Mouse (Mus musculus): ENCODE measurements around the gene Prss41. TPM values are rescaled to one million over a fixed set of nuclear protein-coding genes. Genes with fewer than 3 reads are reported as not detected.

The Prss41 gene
- polyA plus RNA-seq, 1 experiment: 0.28 TPM

- H3K27me3 ChIP-seq (replicated peaks): no peaks in the 10 kb centered on the region
- TF ChIP-seq GATA1 (IDR thresholded peaks at IDR 0.05; ENCODE audit: borderline replicate concordance, low read length) (no peak), FLI1 (IDR thresholded peaks at IDR 0.05; ENCODE audit: low read length) (no peak)
- H3K4me3 ChIP-seq (replicated peaks): no peak overlapping the region
- H3K36me3 ChIP-seq (replicated peaks; ENCODE audit: low read length): peaks cover 74% of the 10 kb centered on the region
- H3K9me3 ChIP-seq: no peaks in the 10 kb centered on the region
- H3K4me1 ChIP-seq: peaks cover 27% of the 10 kb centered on the region
Observed at GRCm38 (mm10) chr17:23807918-23808317, 36.1 kb downstream of the Prss41 start.

- H3K36me3 ChIP-seq (replicated peaks; ENCODE audit: low read length): peaks cover 63% of the 10 kb centered on the region
- H3K4me3 ChIP-seq (replicated peaks): peak overlapping the region; percentile 72
- H3K9me3 ChIP-seq: no peaks in the 10 kb centered on the region
- no peaks in the 10 kb centered on the region for H3K27me3 ChIP-seq (replicated peaks)
- no peak for TF ChIP-seq GATA1 (IDR thresholded peaks at IDR 0.05; ENCODE audit: borderline replicate concordance, low read length)
- no peak for TF ChIP-seq FLI1 (IDR thresholded peaks at IDR 0.05; ENCODE audit: low read length)
- H3K4me1 ChIP-seq: peaks cover 27% of the 10 kb centered on the region
Observed at GRCm38 (mm10) chr17:23806867-23807266, 37.1 kb downstream of the Prss41 start.

- TF ChIP-seq GATA1 (IDR thresholded peaks at IDR 0.05; ENCODE audit: borderline replicate concordance, low read length) (no peak), FLI1 (IDR thresholded peaks at IDR 0.05; ENCODE audit: low read length) (no peak)
- H3K27me3 ChIP-seq (replicated peaks): no peaks in the 10 kb centered on the region
- no peaks in the 10 kb centered on the region for H3K9me3 ChIP-seq
- peak overlapping the region; percentile 95 for H3K4me3 ChIP-seq (replicated peaks)
- peaks cover 31% of the 10 kb centered on the region for H3K4me1 ChIP-seq
- H3K36me3 ChIP-seq (replicated peaks; ENCODE audit: low read length): peaks cover 40% of the 10 kb centered on the region
Observed at GRCm38 (mm10) chr17:23804426-23805085, 39.4 kb downstream of the Prss41 start.

DNA sequence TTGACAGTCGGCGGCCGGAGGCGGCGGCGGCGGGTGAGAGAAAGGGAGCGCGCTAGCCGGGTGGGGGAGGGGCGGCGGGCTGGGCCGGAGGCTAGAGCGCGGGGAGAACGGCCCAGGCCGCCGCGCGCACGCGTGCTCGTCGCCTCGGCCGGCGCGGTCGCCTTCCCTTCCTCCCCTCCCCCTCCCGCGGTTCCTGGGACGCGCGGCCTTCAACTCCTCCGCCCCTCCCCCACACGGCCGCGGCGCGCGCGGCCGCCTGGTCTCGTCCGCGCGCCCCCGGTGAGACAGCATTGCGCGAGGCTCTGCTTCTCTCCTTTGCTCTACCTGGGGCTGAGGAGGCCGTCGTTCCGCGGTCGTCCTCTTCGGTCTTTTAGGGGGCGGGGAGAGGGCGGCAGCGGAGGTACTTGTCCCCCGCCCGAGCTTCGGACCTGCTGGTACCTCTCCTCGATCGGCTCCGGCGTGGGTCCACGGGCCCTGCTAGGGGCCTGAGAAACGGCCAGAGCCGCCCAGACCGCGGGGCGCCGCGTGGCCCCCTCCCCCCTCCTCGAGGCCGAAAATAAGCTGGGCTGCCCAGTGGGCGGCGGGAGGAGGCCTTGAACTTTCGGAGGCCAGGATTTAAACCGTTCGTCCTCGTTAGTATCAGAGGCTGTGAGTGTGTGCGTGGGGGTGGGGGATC is 40.5 kb downstream of the Prss41 start:
- TF ChIP-seq GATA1 (IDR thresholded peaks at IDR 0.05; ENCODE audit: borderline replicate concordance, low read length) (no peak), FLI1 (IDR thresholded peaks at IDR 0.05; ENCODE audit: low read length) (no peak)
- Histone ChIP-seq H3K27me3 (replicated peaks) (no peaks in the 10 kb centered on the region), H3K4me1 (peaks cover 36% of the 10 kb centered on the region), H3K9me3 (no peaks in the 10 kb centered on the region), H3K36me3 (replicated peaks; ENCODE audit: low read length) (peaks cover 30% of the 10 kb centered on the region), H3K4me3 (replicated peaks) (peak overlapping the region; percentile 95)

DNA sequence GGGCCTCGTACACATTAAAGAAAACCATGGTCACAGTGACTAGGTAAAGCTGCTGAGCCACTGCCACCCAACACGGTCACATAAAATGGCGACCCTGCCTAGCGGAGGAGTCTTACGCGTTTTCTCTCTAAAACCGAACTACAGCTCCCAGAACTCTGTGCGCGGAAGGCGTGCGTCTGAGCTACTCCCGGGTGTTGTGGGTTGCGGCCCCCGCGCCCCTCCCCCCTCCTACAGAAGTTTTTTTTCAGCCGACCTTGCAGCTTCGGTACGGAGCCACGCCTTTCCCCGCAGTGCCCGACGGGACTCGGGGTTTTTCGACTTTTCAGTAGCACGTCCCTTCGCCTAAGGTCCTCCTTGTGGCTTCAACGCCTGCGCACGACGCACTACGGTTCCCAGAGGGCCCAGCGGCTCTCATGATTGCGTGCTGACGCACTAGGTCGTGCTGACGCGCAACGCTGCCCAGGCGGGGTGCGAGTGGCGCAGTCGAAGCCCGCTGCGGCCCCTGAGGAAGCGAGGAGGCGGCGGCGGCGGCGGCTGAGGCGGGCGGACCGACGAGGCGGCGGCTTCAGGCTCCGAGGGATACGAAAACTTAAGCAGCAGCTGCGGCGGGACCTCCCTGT is 41.1 kb downstream of the Prss41 start:
- Histone ChIP-seq H3K36me3 (replicated peaks; ENCODE audit: low read length) (peaks cover 23% of the 10 kb centered on the region), H3K4me3 (replicated peaks) (peak overlapping the region; percentile 95), H3K27me3 (replicated peaks) (no peaks in the 10 kb centered on the region), H3K9me3 (no peaks in the 10 kb centered on the region), H3K4me1 (peaks cover 41% of the 10 kb centered on the region)
- TF ChIP-seq GATA1 (IDR thresholded peaks at IDR 0.05; ENCODE audit: borderline replicate concordance, low read length): no peak
- no peak for TF ChIP-seq FLI1 (IDR thresholded peaks at IDR 0.05; ENCODE audit: low read length)

GRCm38 (mm10) chr17:23801627-23802026 is 42.3 kb downstream of the Prss41 start:
- TF ChIP-seq GATA1 (IDR thresholded peaks at IDR 0.05; ENCODE audit: borderline replicate concordance, low read length) (no peak), FLI1 (IDR thresholded peaks at IDR 0.05; ENCODE audit: low read length) (no peak)
- H3K4me1 ChIP-seq: peaks cover 39% of the 10 kb centered on the region
- H3K36me3 ChIP-seq (replicated peaks; ENCODE audit: low read length): peaks cover 11% of the 10 kb centered on the region
- H3K27me3 ChIP-seq (replicated peaks): no peaks in the 10 kb centered on the region
- no peaks in the 10 kb centered on the region for H3K9me3 ChIP-seq
- H3K4me3 ChIP-seq (replicated peaks): peak overlapping the region; percentile 62

- H3K27me3 ChIP-seq (replicated peaks): no peaks in the 10 kb centered on the region
- peaks cover 28% of the 10 kb centered on the region for H3K4me1 ChIP-seq
- H3K9me3 ChIP-seq: no peaks in the 10 kb centered on the region
- TF ChIP-seq GATA1 (IDR thresholded peaks at IDR 0.05; ENCODE audit: borderline replicate concordance, low read length) (no peak), FLI1 (IDR thresholded peaks at IDR 0.05; ENCODE audit: low read length) (no peak)
- H3K36me3 ChIP-seq (replicated peaks; ENCODE audit: low read length): no peaks in the 10 kb centered on the region
- no peak overlapping the region for H3K4me3 ChIP-seq (replicated peaks)
Observed at GRCm38 (mm10) chr17:23797316-23797715, 46.7 kb downstream of the Prss41 start.

- Histone ChIP-seq H3K9me3 (no peaks in the 10 kb centered on the region), H3K4me3 (replicated peaks) (no peak overlapping the region), H3K27me3 (replicated peaks) (no peaks in the 10 kb centered on the region), H3K4me1 (peaks cover 41% of the 10 kb centered on the region), H3K36me3 (replicated peaks; ENCODE audit: low read length) (no peaks in the 10 kb centered on the region)
- no peak for TF ChIP-seq GATA1 (IDR thresholded peaks at IDR 0.05; ENCODE audit: borderline replicate concordance, low read length)
- no peak for TF ChIP-seq FLI1 (IDR thresholded peaks at IDR 0.05; ENCODE audit: low read length)
Observed at GRCm38 (mm10) chr17:23795323-23795722, 48.6 kb downstream of the Prss41 start.

- Histone ChIP-seq H3K4me3 (replicated peaks) (peak overlapping the region; percentile 90), H3K9me3 (no peaks in the 10 kb centered on the region), H3K27me3 (replicated peaks) (no peaks in the 10 kb centered on the region), H3K36me3 (replicated peaks; ENCODE audit: low read length) (no peaks in the 10 kb centered on the region), H3K4me1 (peaks cover 39% of the 10 kb centered on the region)
- TF ChIP-seq GATA1 (IDR thresholded peaks at IDR 0.05; ENCODE audit: borderline replicate concordance, low read length): no peak
- no peak for TF ChIP-seq FLI1 (IDR thresholded peaks at IDR 0.05; ENCODE audit: low read length)
Observed at GRCm38 (mm10) chr17:23791079-23791357, 53.0 kb downstream of the Prss41 start.
